Mouse (Mus musculus) stomach, adult 2 months (tissue): ENCODE data around the gene Olfr1145. TPM values are rescaled to one million over a fixed set of nuclear protein-coding genes. Genes with fewer than 3 reads are reported as not detected.

Experiments used
- polyA plus RNA-seq: library from polyadenylated mRNA; depleted of rRNA; stranded (reverse); fragments of >200 nt; gene quantifications from 2 replicates; pipeline ENCODE4 v1.2.3, GENCODE M21; 2012; rRNA removed

Olfr1145 gene
- polyA plus RNA-seq: not detected in 2 replicates

DNA sequence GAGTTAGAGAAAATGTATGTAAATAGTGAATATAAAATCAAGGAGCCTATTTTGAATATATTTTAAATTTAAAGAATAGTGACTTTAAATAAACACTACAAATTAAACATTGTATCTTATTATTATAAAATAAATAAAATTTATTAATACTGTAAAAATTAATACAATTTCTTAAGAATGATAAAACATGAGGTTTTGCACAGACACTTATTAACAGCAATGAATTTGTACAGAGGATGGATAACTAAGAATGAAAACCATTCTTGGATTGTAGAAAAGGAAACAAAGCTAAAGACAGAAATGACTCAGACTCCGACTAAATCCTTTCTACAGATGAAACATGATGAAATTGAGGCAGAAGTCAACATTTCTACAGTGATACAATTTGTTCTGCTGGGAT, at the start of gene Olfr1145:
Olfr1145 (plus strand) TSS at position 301 of the 400 bp plus-strand sequence.

DNA sequence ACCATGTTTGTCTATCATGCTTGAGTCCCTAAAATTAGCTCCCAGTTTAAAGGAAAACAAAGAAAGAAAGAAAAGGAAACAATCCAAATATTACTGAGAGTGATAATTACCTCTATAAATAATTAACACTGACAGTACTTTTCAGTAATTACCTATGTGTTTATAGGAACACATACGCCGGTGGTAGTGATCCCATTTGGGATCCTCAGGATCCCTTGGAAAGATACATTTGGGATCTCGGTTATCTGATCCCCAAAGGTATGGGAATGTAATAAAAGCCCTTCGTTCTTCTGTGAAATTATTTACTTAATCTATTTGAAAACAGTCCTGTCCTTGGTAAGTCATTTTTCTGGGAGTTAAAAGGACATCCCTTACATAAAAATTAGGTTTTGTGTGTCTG, 30.4 kb upstream of the Olfr1145 start, which contains the start of gene Olfr152:
Olfr152 (plus strand) TSS at position 301 of the 400 bp plus-strand sequence.

DNA sequence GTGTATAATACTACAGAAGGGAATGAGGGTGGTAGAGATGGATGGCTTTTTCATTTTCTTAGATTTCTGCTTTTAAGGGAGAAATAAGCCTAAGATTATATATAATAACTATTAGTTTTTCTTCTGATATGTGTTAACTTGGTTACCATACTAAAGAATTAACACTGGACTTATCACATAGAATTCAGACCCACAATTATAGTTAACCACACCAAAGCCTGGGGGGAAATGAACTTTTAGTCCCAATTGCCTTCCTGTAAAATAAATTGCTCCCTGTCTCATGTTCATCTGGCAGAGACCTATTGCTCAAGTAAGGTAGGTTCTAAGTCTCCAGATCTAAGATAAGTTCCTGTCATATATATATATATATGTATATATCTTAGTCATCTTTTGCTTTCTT, 9.3 kb upstream of the Olfr1145 start, which contains the start of gene Olfr1143:
Olfr1143 (plus strand) TSS at position 301 of the 400 bp plus-strand sequence.

DNA sequence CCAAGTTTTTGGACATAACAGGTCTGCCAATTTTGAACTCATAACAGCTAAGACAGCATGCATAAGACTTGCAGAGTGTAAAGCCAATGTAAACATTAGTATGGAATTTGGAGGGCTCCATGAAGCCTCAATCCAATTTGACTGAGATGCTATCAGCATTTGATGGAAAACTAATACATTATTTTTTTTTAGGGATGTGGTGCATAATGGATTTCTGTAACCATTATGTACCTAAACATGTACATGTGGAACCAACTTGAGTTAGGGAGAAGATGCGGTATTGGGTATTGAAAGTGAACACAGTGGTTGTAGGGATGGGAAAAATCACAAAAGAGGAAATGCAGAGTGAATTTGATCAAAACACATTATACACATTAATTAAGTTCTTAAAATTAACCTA, 20.6 kb downstream of the Olfr1145 start, which contains the start of gene Olfr1148:
Olfr1148 (plus strand) TSS at position 301 of the 400 bp plus-strand sequence.

DNA sequence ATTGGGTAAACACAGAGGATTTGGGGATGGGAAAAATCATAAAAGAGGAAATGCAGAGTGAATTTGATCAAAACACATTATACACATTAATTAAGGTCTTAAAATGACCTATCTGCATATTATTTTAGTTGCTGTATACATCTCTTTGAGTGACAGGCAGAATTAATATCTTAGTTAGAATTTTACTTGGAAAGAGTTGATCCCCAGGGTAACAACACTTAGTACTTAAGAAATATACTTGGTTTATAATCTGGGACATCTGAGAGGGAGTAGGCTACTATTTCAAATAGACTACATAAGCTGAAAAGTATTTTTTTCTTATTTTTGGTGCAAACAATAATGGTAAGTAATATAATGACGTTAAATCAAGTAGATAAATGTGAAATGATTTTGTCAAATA, 34.1 kb downstream of the Olfr1145 start, which contains the start of gene Olfr1150-ps1:
Olfr1150-ps1 (plus strand) TSS at position 301 of the 400 bp plus-strand sequence.

DNA sequence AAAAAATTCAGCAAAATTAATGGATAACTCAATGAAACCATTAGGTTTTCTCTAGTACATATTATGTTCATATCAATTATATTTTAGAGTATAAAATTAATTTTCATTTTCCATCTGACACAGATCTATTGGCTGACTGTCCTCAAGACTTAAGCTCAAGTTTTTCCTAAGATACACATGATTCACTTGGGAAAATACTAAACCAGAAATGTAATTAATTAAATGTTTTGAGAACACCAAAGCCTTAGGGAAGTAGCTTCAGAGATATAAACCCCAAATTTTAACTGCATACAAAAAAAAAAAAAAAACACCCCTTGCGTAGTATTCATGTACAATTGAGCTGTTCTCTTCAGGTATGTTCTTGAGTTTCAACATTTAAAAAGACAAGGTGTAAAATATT, 45.9 kb downstream of the Olfr1145 start, which contains the start of gene Olfr1151:
Olfr1151 (plus strand) TSS at position 301 of the 400 bp plus-strand sequence.

Other genes with a start within 250 kb of the Olfr1145 start
- gene Olfr1129, start 235.9 kb upstream of the Olfr1145 start, polyA plus RNA-seq: not detected in 2 replicates
- gene Olfr1130, start 203.6 kb upstream of the Olfr1145 start, polyA plus RNA-seq: not detected in 2 replicates
- not detected in 2 replicates for gene Olfr1131, start 182.7 kb upstream of the Olfr1145 start, polyA plus RNA-seq
- gene Olfr1132, start 172.3 kb upstream of the Olfr1145 start, polyA plus RNA-seq: not detected in 2 replicates
- not detected in 2 replicates for gene Olfr1133, start 162.4 kb upstream of the Olfr1145 start, polyA plus RNA-seq
- not detected in 2 replicates for gene Olfr1134, start 151.4 kb upstream of the Olfr1145 start, polyA plus RNA-seq
- gene Olfr1135, start 136.2 kb upstream of the Olfr1145 start, polyA plus RNA-seq: not detected in 2 replicates
- not detected in 2 replicates for gene Olfr1136, start 115.9 kb upstream of the Olfr1145 start, polyA plus RNA-seq
- gene Olfr1137, start 96.6 kb upstream of the Olfr1145 start, polyA plus RNA-seq: not detected in 2 replicates
- not detected in 2 replicates for gene Olfr1138, start 69.8 kb upstream of the Olfr1145 start, polyA plus RNA-seq
- gene Olfr1140, start 66.1 kb upstream of the Olfr1145 start, polyA plus RNA-seq: not detected in 2 replicates
- gene Olfr1141, start 55.8 kb upstream of the Olfr1145 start, polyA plus RNA-seq: not detected in 2 replicates
- gene Olfr152, start 30.3 kb upstream of the Olfr1145 start, polyA plus RNA-seq: not detected in 2 replicates
- gene Olfr1143, start 9.2 kb upstream of the Olfr1145 start, polyA plus RNA-seq: not detected in 2 replicates
- gene Olfr1148, start 20.7 kb downstream of the Olfr1145 start, polyA plus RNA-seq: not detected in 2 replicates
- not detected in 2 replicates for gene Olfr1150-ps1, start 34.2 kb downstream of the Olfr1145 start, polyA plus RNA-seq
- gene Olfr1151, start 46.0 kb downstream of the Olfr1145 start, polyA plus RNA-seq: not detected in 2 replicates
- not detected in 2 replicates for gene Olfr1152, start 56.7 kb downstream of the Olfr1145 start, polyA plus RNA-seq
- gene Olfr1153, start 85.1 kb downstream of the Olfr1145 start, polyA plus RNA-seq: not detected in 2 replicates
- not detected in 2 replicates for gene Olfr1154, start 95.3 kb downstream of the Olfr1145 start, polyA plus RNA-seq
- not detected in 2 replicates for gene Olfr1155, start 135.3 kb downstream of the Olfr1145 start, polyA plus RNA-seq
- not detected in 2 replicates for gene Olfr1156, start 143.3 kb downstream of the Olfr1145 start, polyA plus RNA-seq
- gene Olfr1157, start 158.5 kb downstream of the Olfr1145 start, polyA plus RNA-seq: not detected in 2 replicates
- gene Olfr74, start 164.8 kb downstream of the Olfr1145 start, polyA plus RNA-seq: not detected in 2 replicates
- not detected in 2 replicates for gene Olfr1158, start 180.3 kb downstream of the Olfr1145 start, polyA plus RNA-seq
- not detected in 2 replicates for gene Olfr1160, start 198.4 kb downstream of the Olfr1145 start, polyA plus RNA-seq
- gene Olfr1161, start 213.0 kb downstream of the Olfr1145 start, polyA plus RNA-seq: not detected in 2 replicates
- not detected in 2 replicates for gene Olfr73, start 227.9 kb downstream of the Olfr1145 start, polyA plus RNA-seq
- not detected in 2 replicates for gene Olfr1162, start 241.3 kb downstream of the Olfr1145 start, polyA plus RNA-seq